Comparison of ENCODE assay signal across 10 mouse cellular contexts in genomic region chr2:116812869-116813558, GRCm38 (mm10).
DNase-seq lines count a peak whose midpoint lies in the region; ATAC-seq and TF ChIP-seq lines count a peak whose summit lies in the region.
"Had no signal": no experiment of that assay in that cellular context is flagged by ENCODE, and none has a peak within 500 bp of the region (broad histone marks: within the 10 kb centered on the region; RNA-seq: fewer than 3 reads in every experiment).

No protein-coding gene starts in this region.

- DNase-seq in hindbrain, embryonic 10.5 days (ENCODE audit: low spot score): no peak
- peak; percentile 87 for DNase-seq in brain, embryonic 14.5 days (ENCODE audit: low read depth)
- DNase-seq in forebrain, postnatal 0 days: no peak
- DNase-seq in left cerebral cortex, postnatal 10 days (ENCODE audit: extremely low spot score in 1 of 2, low spot score in 2 of 2): no peak
- no peak for DNase-seq in gastrocnemius, postnatal 10 days

- intact Hi-C loops in left cerebral cortex, postnatal 10 days (cut with DNase I): no loop called here

- 39% methylated on average over 13 of the region's 13 CpGs for WGBS in hindbrain, embryonic 16.5 days
- 49% methylated on average over 13 of the region's 13 CpGs for WGBS in hindbrain, embryonic 10.5 days
- WGBS in forebrain, postnatal 0 days: 20% methylated on average over 13 of the region's 13 CpGs
- 21% methylated on average over 13 of the region's 13 CpGs for WGBS in midbrain, embryonic 12.5 days

- H3K9ac ChIP-seq in hindbrain, embryonic 16.5 days (ENCODE audit: low read depth, low read length): no peak overlapping the region; the same call in 1 of the 2 replicates
- H3K9ac ChIP-seq in forebrain, postnatal 0 days: no peak overlapping the region
- H3K9ac ChIP-seq in midbrain, embryonic 12.5 days (replicated peaks): no peak overlapping the region
- H3K9ac ChIP-seq: neural tube, embryonic 12.5 days had no signal

- H3K4me2 ChIP-seq in hindbrain, embryonic 16.5 days (ENCODE audit: low read length): peak overlapping the region; percentile 21
- H3K4me2 ChIP-seq in forebrain, postnatal 0 days (ENCODE audit: low read depth): no peak overlapping the region
- peak overlapping the region; percentile 30 for H3K4me2 ChIP-seq in midbrain, embryonic 12.5 days (replicated peaks)
- H3K4me2 ChIP-seq: neural tube, embryonic 12.5 days had no signal

- no peak for TF ChIP-seq POLR2A in brain, embryonic 14.5 days (IDR thresholded peaks at IDR 0.05; ENCODE audit: borderline replicate concordance, extremely low read depth, insufficient read depth, insufficient read length, poor library complexity, severe bottlenecking)

- no peaks in the 10 kb centered on the region for H3K9me3 ChIP-seq in hindbrain, embryonic 16.5 days (ENCODE audit: control insufficient read depth, low read length)
- no peaks in the 10 kb centered on the region for H3K9me3 ChIP-seq in hindbrain, embryonic 10.5 days
- H3K9me3 ChIP-seq in forebrain, postnatal 0 days (ENCODE audit: low read length): no peaks in the 10 kb centered on the region
- H3K9me3 ChIP-seq in midbrain, embryonic 12.5 days: no peaks in the 10 kb centered on the region
- H3K9me3 ChIP-seq: neural tube, embryonic 12.5 days had no signal

- no peak overlapping the region for H3K4me3 ChIP-seq in hindbrain, embryonic 16.5 days (ENCODE audit: low read length)
- H3K4me3 ChIP-seq in hindbrain, embryonic 10.5 days: no peak overlapping the region
- no peak overlapping the region for H3K4me3 ChIP-seq in forebrain, postnatal 0 days (ENCODE audit: low read depth, low read length)
- no peak overlapping the region for H3K4me3 ChIP-seq in midbrain, embryonic 12.5 days
- H3K4me3 ChIP-seq: neural tube, embryonic 12.5 days had no signal

- no peaks in the 10 kb centered on the region for H3K27me3 ChIP-seq in hindbrain, embryonic 16.5 days (replicated peaks; ENCODE audit: control insufficient read depth, insufficient read depth, low read length)
- no peaks in the 10 kb centered on the region for H3K27me3 ChIP-seq in hindbrain, embryonic 10.5 days (ENCODE audit: insufficient read depth, poor library complexity, severe bottlenecking)
- no peaks in the 10 kb centered on the region for H3K27me3 ChIP-seq in forebrain, postnatal 0 days (ENCODE audit: insufficient read depth, low read length)
- H3K27me3 ChIP-seq in midbrain, embryonic 12.5 days: peaks cover 5% of the 10 kb centered on the region; the same call in 1 of the 2 replicates
- H3K27me3 ChIP-seq: neural tube, embryonic 12.5 days had no signal

- no peaks in the 10 kb centered on the region for H3K36me3 ChIP-seq in hindbrain, embryonic 16.5 days (ENCODE audit: control insufficient read depth, insufficient read depth, low read length)
- H3K36me3 ChIP-seq in hindbrain, embryonic 10.5 days: no peaks in the 10 kb centered on the region
- no peaks in the 10 kb centered on the region for H3K36me3 ChIP-seq in forebrain, postnatal 0 days (ENCODE audit: insufficient read depth)
- H3K36me3 ChIP-seq in midbrain, embryonic 12.5 days: no peaks in the 10 kb centered on the region
- H3K36me3 ChIP-seq: neural tube, embryonic 12.5 days had no signal

- ATAC-seq in hindbrain, embryonic 16.5 days: peak; percentile 54; the same call in 1 of the 2 replicates
- 0 out of 2 replicates have a peak, but pooled peaks have one; percentile 25 for ATAC-seq in forebrain, postnatal 0 days
- peak; percentile 17; the same call in 1 of the 2 replicates for ATAC-seq in midbrain, embryonic 12.5 days (ENCODE audit: low FRiP score, low read depth)
- no peak for ATAC-seq in megakaryocyte progenitor cell, adult 5-6 weeks (replicated peaks; ENCODE audit: poor library complexity)
- ATAC-seq: Patski had no signal

- no peak overlapping the region for H3K27ac ChIP-seq in hindbrain, embryonic 16.5 days (ENCODE audit: low read depth, low read length)
- H3K27ac ChIP-seq in hindbrain, embryonic 10.5 days: no peak overlapping the region
- H3K27ac ChIP-seq in forebrain, postnatal 0 days (ENCODE audit: low read depth, low read length): no peak overlapping the region
- peak overlapping the region; percentile 65 for H3K27ac ChIP-seq in midbrain, embryonic 12.5 days (replicated peaks)
- H3K27ac ChIP-seq: neural tube, embryonic 12.5 days had no signal

- H3K4me1 ChIP-seq in hindbrain, embryonic 16.5 days (ENCODE audit: control insufficient read depth, insufficient read depth, low read depth, low read length): peaks cover 5% of the 10 kb centered on the region
- H3K4me1 ChIP-seq in hindbrain, embryonic 10.5 days (replicated peaks): peaks cover 28% of the 10 kb centered on the region
- H3K4me1 ChIP-seq in forebrain, postnatal 0 days (ENCODE audit: insufficient read depth): peaks cover 8% of the 10 kb centered on the region
- peaks cover 39% of the 10 kb centered on the region for H3K4me1 ChIP-seq in midbrain, embryonic 12.5 days
- H3K4me1 ChIP-seq: neural tube, embryonic 12.5 days had no signal

- TF ChIP-seq CTCF in brain, embryonic 14.5 days (IDR thresholded peaks at IDR 0.05; ENCODE audit: borderline replicate concordance, extremely low read depth, insufficient read depth, insufficient read length): no peak
- TF ChIP-seq CTCF in forebrain, postnatal 0 days (IDR thresholded peaks at IDR 0.05; ENCODE audit: low read depth): no peak
